Mouse (Mus musculus) hindbrain, embryonic 10.5 days (tissue): ENCODE data around the gene Mesp2. TPM values are rescaled to one million over a fixed set of nuclear protein-coding genes. Genes with fewer than 3 reads are reported as not detected.
"Not testable (repeated sequence)": the region's sequence is repeated elsewhere in the genome, so short reads cannot be mapped to it uniquely, and the experiment has no call there.

Source experiments
- DNase-seq: peaks from one replicate; pipeline ENCODE4 v3.0.0-alpha.2; 2017; ENCODE audit warnings: low spot score
- H3K27ac ChIP-seq: fragments of 300-500 bp; sonication (generic); 2 replicates; pipeline ENCODE4 v1.5.1; 2016; ENCODE audit warnings: mild to moderate bottlenecking, moderate library complexity
- H3K27me3 ChIP-seq: fragments of 300-500 bp; sonication (generic); 2 replicates; pipeline ENCODE4 v1.6.1; 2016; ENCODE audit warnings: mild to moderate bottlenecking; ENCODE audit not compliant: poor library complexity, insufficient read depth, severe bottlenecking
- H3K36me3 ChIP-seq: fragments of 300-500 bp; sonication (generic); 2 replicates; pipeline ENCODE4 v1.6.1; 2016; ENCODE audit warnings: mild to moderate bottlenecking, moderate library complexity
- H3K4me1 ChIP-seq: fragments of 300-500 bp; sonication (generic); replicated peaks from 2 replicates; pipeline ENCODE4 v1.6.1; 2016; ENCODE audit warnings: mild to moderate bottlenecking
- H3K4me3 ChIP-seq: fragments of 300-500 bp; sonication (generic); 2 replicates; pipeline ENCODE4 v1.5.1; 2016; ENCODE audit warnings: mild to moderate bottlenecking, moderate library complexity
- H3K9me3 ChIP-seq: fragments of 300-500 bp; sonication (generic); 2 replicates; pipeline ENCODE4 v1.6.1; 2016; ENCODE audit warnings: mild to moderate bottlenecking, moderate library complexity
- WGBS: fragments of 180-500 bp; shearing (Covaris S2); methylation state at CpG from one replicate; pipeline ENCODE4 v1.1.7; 2016; 5-methylcytosine and 5-hydroxymethylcytosine counted together
- polyA plus RNA-seq: library from polyadenylated mRNA; unstranded; fragments of >200 nt; fragmentation: Nextera tagmentation; extraction: Ambion mirVana; gene quantifications from 2 replicates; pipeline ENCODE4 v1.2.1, GENCODE M21; 2016

The Mesp2 gene
- 0.37 and 0.55 TPM in 2 replicates for polyA plus RNA-seq

- Histone ChIP-seq H3K36me3 (no peaks in the 10 kb centered on the region), H3K27me3 (peaks cover 40% of the 10 kb centered on the region), H3K4me1 (peaks cover 10% of the 10 kb centered on the region), H3K9me3 (no peaks in the 10 kb centered on the region), H3K27ac (peak within 1 kb of the TSS; percentile 78), H3K4me3 (peak within 1 kb of the TSS; percentile 49)
- DNase-seq: peak; percentile 75
- WGBS: 19% methylated on average over 71 of the region's 71 CpGs
These were observed at the start of gene Mesp2 for GRCm38 (mm10) chr7:79810611-79811506. Mesp2 (plus strand) TSS chr7:79810727.

DNA sequence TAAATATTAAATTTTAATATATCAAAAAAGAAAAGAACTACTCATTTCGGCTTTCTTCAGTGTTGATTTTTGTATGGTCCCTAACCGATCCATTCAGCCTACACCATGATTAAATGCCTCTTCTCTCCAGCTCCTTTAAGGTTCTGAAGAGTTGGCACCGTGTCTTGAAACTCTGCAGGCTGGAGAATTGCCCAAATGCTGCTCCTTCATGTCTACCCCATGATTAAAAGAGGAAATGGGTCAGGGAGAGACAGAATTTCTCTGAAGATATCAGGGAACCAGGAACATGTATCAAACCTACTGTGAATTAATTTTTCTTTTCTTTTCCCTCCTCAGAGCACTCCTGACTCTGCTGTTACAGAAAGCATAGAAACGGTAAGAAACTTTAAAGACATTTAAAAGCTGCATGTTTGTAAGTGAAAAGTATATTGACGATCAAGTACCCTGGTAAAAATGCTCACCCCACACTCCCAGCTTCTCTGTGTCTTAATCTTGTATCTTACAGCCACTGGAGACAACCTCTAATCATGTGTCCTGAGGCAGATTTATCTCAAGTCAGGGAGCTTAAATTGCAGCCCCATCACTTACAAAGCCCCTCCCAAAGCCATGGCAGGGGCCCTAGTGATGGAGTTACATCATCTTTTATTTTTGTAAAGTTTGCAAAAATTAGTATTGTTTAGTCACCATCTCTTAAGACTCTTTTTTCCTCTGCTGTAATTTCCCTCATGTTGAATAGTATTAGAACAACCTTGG lies 49.2 kb upstream of the Mesp2 start:
- no peaks in the 10 kb centered on the region for H3K9me3 ChIP-seq
- no peaks in the 10 kb centered on the region for H3K36me3 ChIP-seq
- no peaks in the 10 kb centered on the region; the same call in 1 of the 2 replicates for H3K4me1 ChIP-seq
- WGBS: 88% methylated on average over 5 of the region's 5 CpGs
- no peaks in the 10 kb centered on the region for H3K27me3 ChIP-seq
- no peak overlapping the region for H3K27ac ChIP-seq
- no peak overlapping the region for H3K4me3 ChIP-seq
- DNase-seq: no peak

DNA sequence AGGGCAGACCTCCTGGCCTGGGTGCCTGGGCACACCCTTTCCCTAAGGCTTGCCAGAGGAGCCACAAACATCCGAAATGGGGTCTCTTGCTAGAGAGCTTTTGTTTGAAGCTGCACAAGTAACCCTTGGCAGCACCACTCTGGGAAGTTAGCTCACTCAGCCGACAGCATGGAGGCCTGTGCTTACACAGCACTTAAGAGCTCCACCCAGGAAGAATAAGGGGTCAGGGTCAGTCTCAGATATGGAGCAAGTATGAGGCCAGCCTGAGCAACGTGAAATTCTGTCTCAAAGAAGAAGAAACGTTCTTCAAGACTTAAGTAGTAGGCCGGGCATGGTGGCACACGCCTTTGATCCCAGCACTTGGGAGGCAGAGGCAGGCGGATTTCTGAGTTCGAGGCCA lies 48.4 kb upstream of the Mesp2 start:
- no peak for DNase-seq
- Histone ChIP-seq H3K27ac (no peak overlapping the region), H3K27me3 (no peaks in the 10 kb centered on the region), H3K4me1 (no peaks in the 10 kb centered on the region; the same call in 1 of the 2 replicates), H3K36me3 (no peaks in the 10 kb centered on the region), H3K4me3 (no peak overlapping the region), H3K9me3 (no peaks in the 10 kb centered on the region)
- 83% methylated on average over 8 of the region's 8 CpGs for WGBS

GRCm38 (mm10) chr7:79765991-79766390 lies 44.5 kb upstream of the Mesp2 start:
- Histone ChIP-seq H3K27ac (no peak overlapping the region), H3K27me3 (no peaks in the 10 kb centered on the region; the same call in 1 of the 2 replicates), H3K4me1 (no peaks in the 10 kb centered on the region; the same call in 1 of the 2 replicates), H3K9me3 (no peaks in the 10 kb centered on the region), H3K36me3 (no peaks in the 10 kb centered on the region), H3K4me3 (no peak overlapping the region)
- WGBS: 45% methylated on average over 1 of the region's 1 CpGs
- no peak for DNase-seq

GRCm38 (mm10) chr7:79769664-79770063 lies 40.9 kb upstream of the Mesp2 start:
- Histone ChIP-seq H3K9me3 (no peaks in the 10 kb centered on the region), H3K36me3 (no peaks in the 10 kb centered on the region), H3K27me3 (no peaks in the 10 kb centered on the region; the same call in 1 of the 2 replicates), H3K4me1 (peaks cover 14% of the 10 kb centered on the region), H3K27ac (no peak overlapping the region), H3K4me3 (no peak overlapping the region)
- WGBS: 87% methylated on average over 3 of the region's 3 CpGs
- DNase-seq: no peak

- no peak overlapping the region for H3K27ac ChIP-seq
- no peaks in the 10 kb centered on the region for H3K9me3 ChIP-seq
- H3K36me3 ChIP-seq: no peaks in the 10 kb centered on the region
- 45% methylated on average over 15 of the region's 15 CpGs for WGBS
- H3K4me1 ChIP-seq: peaks cover 14% of the 10 kb centered on the region
- H3K27me3 ChIP-seq: no peaks in the 10 kb centered on the region; the same call in 1 of the 2 replicates
- DNase-seq: no peak
- no peak overlapping the region for H3K4me3 ChIP-seq
These were observed 38.7 kb upstream of the Mesp2 start for GRCm38 (mm10) chr7:79771561-79772512.

- 29% methylated on average over 16 of the region's 16 CpGs for WGBS
- H3K4me3 ChIP-seq: peak overlapping the region; percentile 16
These were observed 29.6 kb upstream of the Mesp2 start for GRCm38 (mm10) chr7:79780647-79781626.

DNA sequence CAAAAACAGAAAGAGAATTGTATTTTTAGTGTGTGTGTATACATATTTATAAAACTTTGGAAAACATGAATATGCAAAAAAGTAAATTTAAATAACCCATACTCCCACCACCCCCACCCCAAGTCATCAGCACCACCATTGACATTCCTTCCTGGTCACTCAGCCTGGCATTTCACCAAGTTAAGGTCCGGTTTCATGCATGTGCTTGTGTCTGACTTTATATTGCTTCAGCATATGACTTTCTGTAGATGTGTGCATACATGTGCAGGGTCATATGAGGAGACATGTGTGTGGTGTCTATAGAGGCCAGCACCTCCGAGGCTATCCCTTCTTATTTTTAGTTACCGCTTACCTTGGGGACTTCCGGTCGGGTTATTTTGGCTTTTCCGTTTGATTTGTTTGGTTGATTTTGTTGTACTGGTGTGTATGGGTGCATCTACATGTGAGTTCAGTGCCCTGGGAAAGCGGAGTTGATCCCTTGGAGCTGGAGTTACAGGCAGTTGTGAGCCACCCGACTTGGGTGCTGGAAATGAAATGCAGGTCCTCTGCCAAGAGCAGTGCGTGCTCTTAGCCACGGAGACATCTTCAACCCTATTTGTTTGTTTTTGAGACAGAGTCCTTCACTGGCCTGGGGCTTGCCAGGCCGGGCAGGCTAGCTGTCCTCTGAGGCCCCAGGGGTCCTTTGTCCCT lies 28.6 kb upstream of the Mesp2 start:
- Histone ChIP-seq H3K4me3 (no peak overlapping the region), H3K27me3 (peaks cover 6% of the 10 kb centered on the region), H3K9me3 (no peaks in the 10 kb centered on the region), H3K27ac (no peak overlapping the region), H3K36me3 (no peaks in the 10 kb centered on the region), H3K4me1 (peaks cover 12% of the 10 kb centered on the region; the same call in 1 of the 2 replicates)
- no peak for DNase-seq
- WGBS: 78% methylated on average over 11 of the region's 11 CpGs

More at GRCm38 (mm10) chr7:79780647-79781626, 29.6 kb upstream of the Mesp2 start:
- Histone ChIP-seq H3K27ac (no peak overlapping the region), H3K9me3 (no peaks in the 10 kb centered on the region), H3K27me3 (no peaks in the 10 kb centered on the region), H3K4me1 (peaks cover 12% of the 10 kb centered on the region; the same call in 1 of the 2 replicates), H3K36me3 (no peaks in the 10 kb centered on the region)
- peak; percentile 81 for DNase-seq

GRCm38 (mm10) chr7:79782516-79782855 lies 28.0 kb upstream of the Mesp2 start:
- WGBS: 78% methylated on average over 2 of the region's 2 CpGs
- Histone ChIP-seq H3K27ac (no peak overlapping the region), H3K4me1 (peaks cover 12% of the 10 kb centered on the region; the same call in 1 of the 2 replicates), H3K36me3 (no peaks in the 10 kb centered on the region), H3K4me3 (no peak overlapping the region), H3K27me3 (peaks cover 11% of the 10 kb centered on the region), H3K9me3 (no peaks in the 10 kb centered on the region)
- no peak for DNase-seq

- H3K9me3 ChIP-seq: no peaks in the 10 kb centered on the region
- H3K4me3 ChIP-seq: no peak overlapping the region
- H3K36me3 ChIP-seq: no peaks in the 10 kb centered on the region
- peak; percentile 65 for DNase-seq
- peaks cover 17% of the 10 kb centered on the region for H3K4me1 ChIP-seq
- H3K27ac ChIP-seq: no peak overlapping the region
- H3K27me3 ChIP-seq: peaks cover 44% of the 10 kb centered on the region
- WGBS: 24% methylated on average over 6 of the region's 6 CpGs
These were observed 24.2 kb upstream of the Mesp2 start for GRCm38 (mm10) chr7:79786295-79786694.

DNA sequence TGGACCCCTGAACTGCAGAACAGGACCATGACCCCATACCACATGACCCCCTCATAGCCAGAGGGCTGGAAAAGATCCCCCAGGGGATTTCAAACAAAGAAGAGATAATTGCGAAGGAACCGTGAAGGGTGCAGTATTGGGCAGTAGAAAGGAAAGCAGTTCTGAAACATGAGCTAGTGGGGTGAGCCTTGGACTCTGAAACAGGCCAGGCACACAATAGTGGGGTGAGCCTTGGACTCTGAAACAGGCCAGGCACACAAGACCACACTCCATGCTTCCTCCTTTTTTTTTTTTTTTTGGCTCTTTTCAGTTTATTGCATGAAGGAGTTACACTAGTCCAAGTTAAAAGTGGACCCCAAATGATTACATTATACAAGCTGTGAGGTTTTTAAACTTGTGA lies 20.7 kb upstream of the Mesp2 start:
- H3K4me1 ChIP-seq: peaks cover 32% of the 10 kb centered on the region
- H3K27ac ChIP-seq, H3K36me3 ChIP-seq, DNase-seq, H3K4me3 ChIP-seq, H3K9me3 ChIP-seq: not testable (repeated sequence)
- 25% methylated on average over 2 of the region's 2 CpGs for WGBS
- peaks cover 79% of the 10 kb centered on the region for H3K27me3 ChIP-seq
